Mouse (Mus musculus) central nervous system, embryonic 14 days (tissue): Measurements from ENCODE around the gene F2rl3. TPM values are rescaled to one million over a fixed set of nuclear protein-coding genes. Genes with fewer than 3 reads are reported as not detected.

Experiments
- polyA plus RNA-seq: library from polyadenylated mRNA; depleted of rRNA; stranded (reverse); fragments of >200 nt; gene quantifications from 2 replicates; pipeline ENCODE4 v1.2.3, GENCODE M21; 2012; rRNA removed

The F2rl3 gene
- 0.96 and 1.0 TPM in 2 replicates for polyA plus RNA-seq

GRCm38 (mm10) chr8:72761322-72762051 is at the start of gene F2rl3:
TSS of gene F2rl3 (plus strand) at chr8:72761880.

GRCm38 (mm10) chr8:72722769-72723650 is 38.7 kb upstream of the F2rl3 start, which contains the start of gene Sin3b:
TSS of gene Sin3b (plus strand) at chr8:72723285.

Other genes with a start within 250 kb of the F2rl3 start
- gene Med26, start 213.6 kb upstream of the F2rl3 start, polyA plus RNA-seq = 15.4 and 15.5 TPM in 2 replicates
- gene Smim7, start 190.8 kb upstream of the F2rl3 start, polyA plus RNA-seq = 81.0 and 81.2 TPM in 2 replicates
- gene Tmem38a, start 189.8 kb upstream of the F2rl3 start, polyA plus RNA-seq = 21.2 and 28.7 TPM in 2 replicates
- 2.4 and 2.8 TPM in 2 replicates for gene Nwd1, start 115.2 kb upstream of the F2rl3 start, polyA plus RNA-seq
- 181 and 184 TPM in 2 replicates for gene Sin3b, start 38.6 kb upstream of the F2rl3 start, polyA plus RNA-seq